Mouse (Mus musculus): ENCODE data around the gene Tnfrsf25. TPM values are rescaled to one million over a fixed set of nuclear protein-coding genes. Genes with fewer than 3 reads are reported as not detected.

The Tnfrsf25 gene
- polyA plus RNA-seq, 1 experiment from 2014 or later, result 0.87 TPM

GRCm38 (mm10) chr4:152109509-152109908 is 6.2 kb upstream of the Tnfrsf25 start:
- no peak for ATAC-seq
- Histone ChIP-seq H3K27me3 (replicated peaks) (peaks cover 15% of the 10 kb centered on the region), H3K36me3 (peaks cover 81% of the 10 kb centered on the region), H3K4me2 (peak overlapping the region; percentile 56; the same call in 1 of the 2 replicates), H3K9me3 (replicated peaks) (no peaks in the 10 kb centered on the region), H3K27ac (peak overlapping the region; percentile 98), H3K9ac (no peak overlapping the region), H3K4me1 (peaks cover 59% of the 10 kb centered on the region), H3K4me3 (no peak overlapping the region)
- WGBS (ENCODE audit: insufficient replicate concordance), result 76% methylated on average over 3 of the region's 3 CpGs

GRCm38 (mm10) chr4:152110689-152111088 is 5.0 kb upstream of the Tnfrsf25 start:
- WGBS (ENCODE audit: insufficient replicate concordance), result 18% methylated on average over 4 of the region's 4 CpGs
- Histone ChIP-seq H3K4me1 (peaks cover 69% of the 10 kb centered on the region), H3K27ac (peak overlapping the region; percentile 98), H3K9me3 (replicated peaks) (no peaks in the 10 kb centered on the region), H3K27me3 (replicated peaks) (peaks cover 27% of the 10 kb centered on the region), H3K4me3 (peak overlapping the region; percentile 16), H3K4me2 (peak overlapping the region; percentile 56), H3K9ac (peak overlapping the region; percentile 57), H3K36me3 (peaks cover 81% of the 10 kb centered on the region)
- ATAC-seq, result peak; percentile 75

GRCm38 (mm10) chr4:152112329-152112728 is 3.4 kb upstream of the Tnfrsf25 start:
- H3K9me3 ChIP-seq (replicated peaks), result no peaks in the 10 kb centered on the region
- peak overlapping the region; percentile 98; the same call in 1 of the 2 replicates for H3K27ac ChIP-seq
- peaks cover 43% of the 10 kb centered on the region for H3K27me3 ChIP-seq (replicated peaks)
- no peak for ATAC-seq
- WGBS (ENCODE audit: insufficient replicate concordance), result 84% methylated on average over 9 of the region's 9 CpGs
- H3K4me2 ChIP-seq, result no peak overlapping the region
- H3K4me1 ChIP-seq, result peaks cover 72% of the 10 kb centered on the region
- no peak overlapping the region for H3K9ac ChIP-seq
- no peak overlapping the region for H3K4me3 ChIP-seq
- peaks cover 66% of the 10 kb centered on the region for H3K36me3 ChIP-seq

GRCm38 (mm10) chr4:152114080-152114479 is 1.7 kb upstream of the Tnfrsf25 start:
- no peak overlapping the region for H3K9ac ChIP-seq
- H3K4me1 ChIP-seq, result peaks cover 54% of the 10 kb centered on the region
- H3K27me3 ChIP-seq (replicated peaks), result peaks cover 61% of the 10 kb centered on the region
- no peak for ATAC-seq
- H3K4me3 ChIP-seq, result no peak overlapping the region
- 74% methylated on average over 16 of the region's 16 CpGs for WGBS (ENCODE audit: insufficient replicate concordance)
- no peak overlapping the region for H3K27ac ChIP-seq
- H3K9me3 ChIP-seq (replicated peaks), result no peaks in the 10 kb centered on the region
- H3K36me3 ChIP-seq, result peaks cover 54% of the 10 kb centered on the region
- no peak overlapping the region for H3K4me2 ChIP-seq

- no peak overlapping the region for H3K27ac ChIP-seq
- no peak overlapping the region for H3K4me2 ChIP-seq
- no peak for ATAC-seq
- H3K9ac ChIP-seq, result no peak overlapping the region
- H3K27me3 ChIP-seq (replicated peaks), result peaks cover 90% of the 10 kb centered on the region
- peaks cover 26% of the 10 kb centered on the region for H3K36me3 ChIP-seq
- 60% methylated on average over 9 of the region's 9 CpGs for WGBS (ENCODE audit: insufficient replicate concordance)
- H3K4me3 ChIP-seq, result no peak overlapping the region
- H3K9me3 ChIP-seq (replicated peaks), result no peaks in the 10 kb centered on the region
- H3K4me1 ChIP-seq, result peaks cover 41% of the 10 kb centered on the region
Measured at GRCm38 (mm10) chr4:152117538-152117937, 1.8 kb downstream of the Tnfrsf25 start.

GRCm38 (mm10) chr4:152119396-152120292 is 3.9 kb downstream of the Tnfrsf25 start:
- Histone ChIP-seq H3K27me3 (replicated peaks) (peaks cover 100% of the 10 kb centered on the region), H3K4me2 (peak overlapping the region; percentile 51; the same call in 1 of the 2 replicates), H3K9me3 (replicated peaks) (no peaks in the 10 kb centered on the region), H3K27ac (no peak overlapping the region), H3K4me3 (peak overlapping the region; percentile 30; the same call in 1 of the 2 replicates), H3K4me1 (peaks cover 41% of the 10 kb centered on the region), H3K36me3 (peaks cover 5% of the 10 kb centered on the region), H3K9ac (no peak overlapping the region)
- no peak for ATAC-seq
- 10% methylated on average over 39 of the region's 39 CpGs for WGBS (ENCODE audit: insufficient replicate concordance)

GRCm38 (mm10) chr4:152120311-152121182 is 4.8 kb downstream of the Tnfrsf25 start:
- 3% methylated on average over 29 of the region's 31 CpGs for WGBS (ENCODE audit: insufficient replicate concordance)
- Histone ChIP-seq H3K36me3 (no peaks in the 10 kb centered on the region), H3K4me1 (peaks cover 33% of the 10 kb centered on the region), H3K9ac (no peak overlapping the region), H3K4me3 (peak overlapping the region; percentile 30), H3K27me3 (replicated peaks) (peaks cover 100% of the 10 kb centered on the region), H3K27ac (no peak overlapping the region), H3K4me2 (peak overlapping the region; percentile 51), H3K9me3 (replicated peaks) (no peaks in the 10 kb centered on the region)
- no peak for ATAC-seq

GRCm38 (mm10) chr4:152121183-152121505 is 5.4 kb downstream of the Tnfrsf25 start:
- 3% methylated on average over 12 of the region's 12 CpGs for WGBS (ENCODE audit: insufficient replicate concordance)

GRCm38 (mm10) chr4:152124361-152124961 is 8.7 kb downstream of the Tnfrsf25 start:
- Histone ChIP-seq H3K9ac (no peak overlapping the region), H3K27me3 (replicated peaks) (peaks cover 100% of the 10 kb centered on the region), H3K9me3 (replicated peaks) (no peaks in the 10 kb centered on the region), H3K27ac (no peak overlapping the region), H3K4me2 (peak overlapping the region; percentile 36; the same call in 1 of the 2 replicates), H3K36me3 (no peaks in the 10 kb centered on the region), H3K4me3 (no peak overlapping the region), H3K4me1 (peaks cover 28% of the 10 kb centered on the region)
- no peak for ATAC-seq
- WGBS (ENCODE audit: insufficient replicate concordance), result 11% methylated on average over 13 of the region's 13 CpGs

More at GRCm38 (mm10) chr4:152121183-152121505, 5.4 kb downstream of the Tnfrsf25 start:
- H3K4me1 ChIP-seq, result peaks cover 33% of the 10 kb centered on the region
- H3K27me3 ChIP-seq (replicated peaks), result peaks cover 100% of the 10 kb centered on the region
- H3K4me2 ChIP-seq, result peak overlapping the region; percentile 51
- H3K27ac ChIP-seq, result no peak overlapping the region
- H3K36me3 ChIP-seq, result no peaks in the 10 kb centered on the region
- no peak overlapping the region for H3K9ac ChIP-seq
- H3K4me3 ChIP-seq, result peak overlapping the region; percentile 30
- no peaks in the 10 kb centered on the region for H3K9me3 ChIP-seq (replicated peaks)
- no peak for ATAC-seq

- Histone ChIP-seq H3K4me1 (peaks cover 22% of the 10 kb centered on the region), H3K4me3 (peak overlapping the region; percentile 10; the same call in 1 of the 2 replicates), H3K9ac (no peak overlapping the region), H3K27me3 (replicated peaks) (peaks cover 100% of the 10 kb centered on the region), H3K27ac (no peak overlapping the region), H3K4me2 (peak overlapping the region; percentile 36), H3K36me3 (no peaks in the 10 kb centered on the region), H3K9me3 (replicated peaks) (no peaks in the 10 kb centered on the region)
- ATAC-seq, result no peak
- WGBS (ENCODE audit: insufficient replicate concordance), result 8% methylated on average over 56 of the region's 56 CpGs
Measured at GRCm38 (mm10) chr4:152125161-152126025, 9.7 kb downstream of the Tnfrsf25 start.

Measured in liver, embryonic 12.5 days (tissue).